Mouse (Mus musculus) left cerebral cortex, adult 18-20 months (tissue): ENCODE measurements at regions not wholly inside any gene's neighbourhood (a gene's known extent, or its start where the extent isn't known, plus 50 kb on each side); places are given as distances from the start of the nearest gene placed in this dataset.

Source experiments
- DNase-seq, 2 experiments: peaks; one replicate each; pipeline ENCODE4 v3.0.0; 2021 to 2022; ENCODE audit warnings: low spot score in 2 of 2, mixed read lengths in 1 of 2

DNA sequence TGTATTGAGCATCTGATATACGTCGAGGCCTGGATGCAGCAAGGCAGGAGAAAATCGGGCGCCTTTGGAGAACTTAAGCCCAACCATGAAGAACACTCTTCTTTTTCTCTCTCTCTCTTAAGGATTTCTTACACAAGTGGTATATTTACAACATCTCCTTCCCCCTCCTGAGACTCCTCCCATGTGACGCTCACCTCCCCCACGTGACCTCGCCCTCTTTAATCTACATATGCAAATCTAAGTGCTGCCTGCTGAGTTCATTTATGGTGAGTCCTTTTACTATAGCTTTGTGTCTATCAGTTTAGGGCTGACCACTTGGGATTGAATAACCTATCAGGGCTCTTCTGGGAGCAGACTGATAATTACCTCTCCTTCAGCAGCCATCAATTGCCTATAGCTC is 337.4 kb downstream of the Cd83 start:
- no peak for DNase-seq

- DNase-seq, result no peak
Measured at GRCm38 (mm10) chr13:44126198-44126597, 341.6 kb downstream of the Cd83 start.

DNA sequence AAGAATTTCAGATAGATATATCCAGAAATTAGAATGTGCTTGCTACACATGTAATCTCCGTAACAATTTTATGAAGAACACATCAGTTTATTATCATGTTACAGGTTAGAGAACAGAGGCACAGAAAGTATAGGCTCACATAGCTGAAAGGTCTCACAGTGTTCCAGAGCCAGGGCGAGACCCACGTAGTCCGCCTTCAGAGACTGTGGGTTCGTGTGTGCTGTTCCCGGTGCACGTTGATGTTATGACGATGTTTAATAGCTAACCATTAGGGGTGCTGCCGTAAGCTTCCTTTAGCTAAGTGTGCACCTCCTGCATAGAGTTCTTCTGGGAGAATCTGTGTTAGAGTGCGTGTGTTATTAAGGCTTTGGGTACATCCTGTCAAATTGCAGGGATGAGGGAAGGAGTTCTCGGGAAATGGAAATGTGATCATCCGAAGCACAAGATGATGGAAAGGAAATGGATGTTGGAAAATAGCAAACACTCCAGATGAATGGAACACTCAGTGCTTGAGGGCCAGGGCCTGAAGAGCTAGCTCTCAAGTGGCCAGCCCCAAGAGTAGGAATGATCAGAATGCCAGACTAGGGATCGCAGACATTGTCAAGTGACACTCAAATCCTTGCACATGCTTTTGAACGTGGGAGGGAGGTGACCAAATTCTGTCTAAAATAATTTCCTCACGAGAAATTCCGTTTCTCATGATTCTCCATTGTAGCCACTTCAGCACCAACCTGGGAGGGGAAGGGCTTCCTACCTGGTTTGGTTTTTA is 344.1 kb downstream of the Cd83 start:
- no peak for DNase-seq

- DNase-seq, result no peak
Measured at GRCm38 (mm10) chr13:44131916-44132315, 347.3 kb downstream of the Cd83 start.

GRCm38 (mm10) chr13:44132510-44132909 is 347.9 kb downstream of the Cd83 start:
- DNase-seq, result no peak

DNA sequence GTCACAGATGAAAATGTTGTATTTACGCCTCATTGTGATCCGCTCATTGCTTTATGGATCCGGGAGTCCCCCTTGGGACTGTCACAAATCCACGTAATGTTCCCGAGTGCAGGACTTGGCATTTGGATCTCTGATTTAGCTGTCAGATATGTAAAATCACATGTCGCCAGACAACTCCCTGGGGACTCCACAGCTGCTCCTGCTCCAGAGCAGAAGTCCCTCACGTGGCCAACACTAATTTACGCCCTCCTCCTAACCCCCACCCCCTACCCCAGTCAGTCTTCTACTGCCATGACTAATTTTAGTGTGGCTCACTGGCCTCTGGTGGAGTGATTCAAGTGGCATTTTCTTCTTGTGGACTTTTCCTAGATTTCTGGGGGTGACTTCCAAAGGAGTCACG is 348.9 kb downstream of the Cd83 start:
- no peak for DNase-seq

DNA sequence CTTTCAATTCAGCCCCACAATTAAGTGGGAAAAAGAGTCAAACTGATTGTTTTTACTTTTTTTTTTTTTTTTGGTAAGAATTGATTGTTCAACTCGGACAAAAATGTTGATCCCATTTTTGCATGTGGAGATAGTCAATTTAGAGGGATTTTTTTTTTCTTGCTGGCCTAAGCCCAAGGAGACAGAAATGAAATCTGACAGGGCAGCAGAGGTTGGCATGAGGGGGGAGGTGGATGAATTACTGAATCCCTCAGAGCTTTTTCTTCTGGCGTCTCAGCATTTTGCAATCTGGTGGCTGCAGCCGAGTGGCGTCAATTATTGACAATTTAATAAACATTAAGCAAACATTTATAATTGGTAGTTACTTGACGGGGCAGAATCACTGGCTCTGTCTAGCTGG is 356.6 kb downstream of the Cd83 start:
- DNase-seq, result no peak

- no peak for DNase-seq
Measured at GRCm38 (mm10) chr13:44145441-44145840, 360.9 kb downstream of the Cd83 start.

GRCm38 (mm10) chr13:44147841-44148240 is 363.3 kb downstream of the Cd83 start:
- DNase-seq, result no peak

DNA sequence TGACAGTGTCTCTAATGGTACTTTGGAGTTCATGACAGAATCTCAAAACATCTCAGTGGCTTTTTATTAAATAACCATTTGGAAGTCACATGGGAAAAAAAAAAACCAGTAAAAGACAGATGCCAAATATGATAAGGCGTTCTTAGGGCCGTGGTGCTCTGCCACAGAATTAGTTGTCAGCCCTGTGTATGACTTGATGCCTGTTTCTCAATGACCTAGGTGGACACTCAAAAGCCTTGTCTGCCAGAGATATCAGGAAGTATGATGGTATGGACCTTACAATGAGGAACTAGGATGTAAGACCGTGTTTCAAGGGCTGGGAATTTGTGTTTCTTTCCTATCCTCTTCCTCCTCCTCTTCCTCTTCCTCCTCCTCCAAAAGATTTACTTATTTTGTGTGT is 364.9 kb downstream of the Cd83 start:
- DNase-seq, result no peak

- no peak for DNase-seq
Measured at GRCm38 (mm10) chr13:44151526-44151925, 367.0 kb downstream of the Cd83 start.

- no peak for DNase-seq
Measured at GRCm38 (mm10) chr13:44152806-44153613, 368.4 kb downstream of the Cd83 start.

- DNase-seq, result no peak
Measured at GRCm38 (mm10) chr13:44153784-44154183, 369.2 kb downstream of the Cd83 start.

DNA sequence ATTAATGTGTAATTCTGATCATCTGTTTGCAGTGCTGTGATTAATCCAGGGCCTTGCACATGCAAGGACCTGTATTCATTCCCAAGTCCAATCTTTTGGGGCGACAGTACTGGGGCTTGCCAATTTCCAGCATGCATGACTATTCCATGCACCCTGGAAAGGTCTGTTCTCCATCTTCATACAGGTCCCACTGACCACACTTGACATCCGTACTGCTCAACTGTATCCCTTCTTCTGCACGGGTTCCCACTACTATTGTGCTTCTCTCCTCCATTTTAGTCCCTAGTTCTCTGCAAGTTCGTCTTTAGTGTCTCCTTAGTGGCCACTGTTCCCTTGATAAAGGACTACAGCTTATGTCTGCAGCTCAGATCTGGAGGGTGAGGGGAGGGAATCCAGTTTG is 371.4 kb downstream of the Cd83 start:
- no peak for DNase-seq

GRCm38 (mm10) chr13:44156546-44156945 is 372.0 kb downstream of the Cd83 start:
- no peak for DNase-seq

DNA sequence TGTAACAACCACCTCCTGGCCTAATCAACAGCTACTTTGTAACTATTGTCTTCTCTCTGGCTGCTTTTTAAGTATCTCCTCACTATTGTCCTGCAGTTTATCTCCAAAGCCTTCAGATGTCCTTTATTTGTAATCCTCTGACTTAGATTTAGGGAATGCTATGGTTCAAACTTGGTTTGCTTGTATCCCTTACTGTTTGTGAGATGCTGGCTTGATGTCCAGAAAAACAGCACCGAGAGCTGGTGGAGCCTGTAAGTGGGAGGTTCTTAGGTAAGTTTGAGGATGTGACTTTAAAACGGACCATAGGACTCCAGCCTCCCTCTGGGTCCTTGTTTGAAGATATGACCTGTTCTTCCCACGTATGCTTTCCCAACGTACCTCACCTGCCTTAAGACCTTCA is 372.7 kb downstream of the Cd83 start:
- DNase-seq, result no peak

DNA sequence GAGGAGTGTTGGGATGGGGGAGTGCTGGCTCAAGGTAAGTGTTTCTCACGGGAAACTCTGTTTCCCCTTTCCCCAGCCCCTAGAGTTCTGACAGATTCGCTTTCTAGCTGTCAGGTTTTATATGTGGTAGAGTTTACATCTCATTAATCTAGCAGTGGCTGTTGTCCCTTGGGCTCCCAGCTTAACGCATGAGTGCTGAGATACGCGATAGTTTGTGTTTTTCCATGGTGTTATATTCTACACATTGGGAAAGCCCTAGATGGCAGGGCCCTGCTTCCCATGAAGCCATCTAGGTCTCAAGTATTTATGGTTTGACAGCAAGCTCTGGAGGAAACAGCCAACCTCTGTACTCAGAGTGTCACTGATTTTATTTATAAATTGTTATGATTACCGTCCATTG is 373.8 kb downstream of the Cd83 start:
- no peak for DNase-seq

DNA sequence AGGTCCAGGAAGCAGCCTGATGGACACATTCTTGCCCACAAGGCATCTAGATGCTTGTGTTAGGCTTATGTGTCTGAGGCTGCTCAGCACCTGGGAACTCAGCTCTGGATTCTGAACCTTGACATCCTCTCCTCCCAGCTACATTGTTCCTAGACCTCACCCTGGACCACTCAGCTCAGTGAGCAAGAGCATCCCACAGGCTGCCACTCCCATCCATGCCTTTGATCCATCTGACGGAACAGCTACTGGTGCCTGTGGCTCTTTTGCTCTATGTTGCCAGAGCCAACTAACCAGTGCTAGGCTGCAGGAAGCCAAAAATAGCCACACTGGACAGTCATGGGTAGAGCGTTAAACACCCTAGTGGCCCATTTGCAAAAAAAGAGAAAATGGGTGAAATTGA is 374.8 kb downstream of the Cd83 start:
- no peak for DNase-seq

DNA sequence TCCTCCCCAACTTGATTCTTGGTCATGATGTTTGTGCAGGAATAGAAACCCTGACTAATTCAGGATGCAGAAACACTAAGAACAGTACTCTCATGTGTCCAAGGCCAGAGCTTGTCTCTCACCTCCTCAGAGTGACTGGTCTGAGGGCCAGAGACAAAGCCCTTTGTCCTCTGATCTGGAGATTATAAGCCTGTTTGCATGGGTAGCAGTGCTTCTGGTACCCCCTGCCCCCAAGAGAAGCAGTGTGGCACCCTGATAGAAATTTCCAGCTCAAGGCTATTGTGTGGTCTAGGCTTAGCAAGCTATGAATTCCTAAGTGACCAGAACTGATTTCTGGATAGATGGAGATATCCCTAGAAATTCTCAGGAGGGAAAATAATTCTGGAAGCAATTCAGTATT is 380.2 kb downstream of the Cd83 start:
- DNase-seq, result no peak

GRCm38 (mm10) chr13:44167186-44167585 is 382.6 kb downstream of the Cd83 start:
- no peak for DNase-seq

GRCm38 (mm10) chr13:44168186-44168585 is 383.6 kb downstream of the Cd83 start:
- DNase-seq, result no peak

GRCm38 (mm10) chr13:44171639-44172038 is 387.1 kb downstream of the Cd83 start:
- DNase-seq, result no peak

GRCm38 (mm10) chr13:44172701-44173100 is 388.1 kb downstream of the Cd83 start:
- DNase-seq, result no peak
